Mouse (Mus musculus): ENCODE measurements around the gene Clpb.

The Clpb gene

DNA sequence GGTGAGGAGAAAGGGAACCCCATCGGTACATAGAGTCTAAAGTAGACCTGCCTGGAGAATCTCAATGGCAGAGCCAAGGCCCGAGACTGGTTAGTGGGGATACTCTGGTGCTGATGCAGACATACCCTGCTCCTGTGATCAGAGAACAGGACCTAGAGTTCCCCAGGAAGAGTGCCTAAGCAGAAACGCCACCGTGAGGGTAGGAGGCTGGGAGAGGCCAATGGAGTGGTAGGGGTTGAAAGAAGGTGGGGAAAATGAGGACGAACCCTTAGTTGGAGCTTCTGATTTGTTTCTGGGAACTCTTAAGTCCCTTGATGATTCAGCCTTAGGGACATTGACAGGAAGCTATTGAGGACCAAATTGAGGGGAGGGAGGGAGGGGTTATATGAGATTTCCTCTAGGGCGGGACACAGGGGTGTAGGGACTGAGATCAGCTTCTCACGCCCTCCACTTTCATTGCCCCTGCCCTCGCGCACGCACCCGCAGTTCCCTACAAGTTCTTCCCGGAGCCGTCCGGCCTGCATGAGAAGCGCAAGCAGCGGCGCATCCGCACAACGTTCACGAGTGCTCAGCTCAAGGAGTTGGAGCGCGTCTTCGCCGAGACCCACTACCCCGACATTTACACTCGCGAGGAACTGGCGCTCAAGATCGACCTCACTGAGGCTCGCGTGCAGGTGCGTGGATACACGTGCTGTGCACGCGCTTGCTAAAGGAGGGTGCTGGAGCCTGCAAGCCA is 157.0 kb downstream of the Clpb start:
- DNase-seq (ENCODE audit: low spot score in 2 of 2) = no peak

DNA sequence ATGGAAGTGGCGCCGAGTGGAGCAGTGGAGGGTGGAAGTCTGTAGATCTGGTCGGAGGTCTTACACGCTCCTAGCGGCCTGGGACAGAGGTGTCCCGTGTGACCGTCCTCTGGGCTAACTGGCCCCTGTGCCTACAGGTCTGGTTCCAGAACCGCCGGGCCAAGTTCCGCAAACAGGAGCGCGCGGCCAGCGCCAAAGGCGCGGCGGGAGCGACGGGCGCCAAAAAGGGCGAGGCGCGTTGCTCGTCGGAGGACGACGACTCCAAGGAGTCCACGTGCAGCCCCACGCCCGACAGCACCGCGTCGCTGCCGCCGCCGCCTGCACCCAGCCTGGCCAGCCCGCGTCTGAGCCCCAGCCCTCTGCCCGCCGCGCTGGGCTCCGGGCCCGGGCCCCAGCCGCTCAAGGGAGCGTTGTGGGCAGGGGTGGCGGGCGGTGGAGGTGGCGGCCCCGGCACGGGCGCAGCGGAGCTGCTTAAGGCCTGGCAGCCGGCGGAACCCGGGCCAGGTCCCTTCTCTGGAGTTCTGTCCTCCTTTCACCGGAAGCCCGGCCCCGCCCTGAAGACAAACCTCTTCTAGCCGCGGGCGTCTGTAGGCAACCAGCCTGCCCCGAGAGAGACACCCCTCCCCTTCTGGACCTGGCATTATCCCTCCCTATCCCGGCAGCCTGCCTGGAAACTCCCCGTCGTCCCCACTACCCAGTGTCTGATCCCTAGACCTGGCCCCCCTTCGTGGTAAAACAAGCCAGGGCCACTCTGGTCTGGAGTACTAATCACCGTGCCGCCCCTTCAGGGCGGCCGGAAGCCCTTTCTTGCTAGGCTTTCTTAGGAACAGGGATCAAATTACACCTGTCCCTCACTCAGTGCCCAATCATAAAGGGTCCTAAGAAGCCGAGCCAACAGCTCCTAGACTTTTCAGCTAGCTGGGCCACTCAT is 158.4 kb downstream of the Clpb start:
- DNase-seq (ENCODE audit: low spot score in 2 of 2) = no peak

DNA sequence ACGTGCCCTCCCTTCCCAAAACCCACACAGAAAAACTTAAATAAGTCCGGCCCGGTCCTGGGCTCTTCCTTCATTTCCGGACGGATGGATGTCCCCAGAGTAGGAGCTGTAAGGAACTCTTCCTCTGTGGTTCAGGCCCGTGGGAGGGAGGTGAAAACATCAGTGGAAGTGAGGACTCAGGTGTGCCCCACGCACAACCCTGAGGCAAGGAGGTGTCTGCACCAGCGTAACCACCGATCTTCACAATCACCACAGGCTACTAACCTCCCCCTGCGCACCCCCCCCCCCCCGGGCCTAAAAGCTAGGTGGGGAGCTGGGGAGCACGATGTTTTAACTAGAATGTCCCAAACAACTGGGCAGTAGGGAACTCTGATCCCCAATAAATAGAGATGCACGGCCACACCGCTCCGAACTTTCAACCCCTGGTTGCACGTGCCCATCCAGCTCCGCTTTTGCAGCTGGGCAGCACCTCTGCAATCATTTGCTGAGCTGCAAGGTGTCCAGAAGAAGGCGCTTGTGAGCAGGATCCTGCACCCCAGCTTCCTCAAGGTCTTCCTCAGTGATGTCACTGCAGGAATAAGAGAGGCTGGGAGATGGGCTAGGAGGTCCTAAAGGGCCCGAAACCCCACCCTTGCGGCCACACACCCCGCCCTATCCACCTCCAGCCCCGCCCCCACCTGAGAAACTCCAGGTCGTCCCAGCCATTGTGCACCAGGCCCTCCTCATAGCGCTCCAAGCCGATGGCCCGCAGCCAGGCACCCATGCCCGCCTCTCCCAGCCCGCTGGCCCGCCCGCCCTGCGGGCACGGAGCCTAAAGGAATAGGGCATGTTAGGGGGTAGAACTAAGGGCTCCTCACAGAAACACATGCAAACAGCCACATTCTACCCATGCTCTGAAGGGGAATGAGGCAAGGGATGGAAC is 159.7 kb downstream of the Clpb start:
- no peak for DNase-seq (ENCODE audit: low spot score in 2 of 2)

DNA sequence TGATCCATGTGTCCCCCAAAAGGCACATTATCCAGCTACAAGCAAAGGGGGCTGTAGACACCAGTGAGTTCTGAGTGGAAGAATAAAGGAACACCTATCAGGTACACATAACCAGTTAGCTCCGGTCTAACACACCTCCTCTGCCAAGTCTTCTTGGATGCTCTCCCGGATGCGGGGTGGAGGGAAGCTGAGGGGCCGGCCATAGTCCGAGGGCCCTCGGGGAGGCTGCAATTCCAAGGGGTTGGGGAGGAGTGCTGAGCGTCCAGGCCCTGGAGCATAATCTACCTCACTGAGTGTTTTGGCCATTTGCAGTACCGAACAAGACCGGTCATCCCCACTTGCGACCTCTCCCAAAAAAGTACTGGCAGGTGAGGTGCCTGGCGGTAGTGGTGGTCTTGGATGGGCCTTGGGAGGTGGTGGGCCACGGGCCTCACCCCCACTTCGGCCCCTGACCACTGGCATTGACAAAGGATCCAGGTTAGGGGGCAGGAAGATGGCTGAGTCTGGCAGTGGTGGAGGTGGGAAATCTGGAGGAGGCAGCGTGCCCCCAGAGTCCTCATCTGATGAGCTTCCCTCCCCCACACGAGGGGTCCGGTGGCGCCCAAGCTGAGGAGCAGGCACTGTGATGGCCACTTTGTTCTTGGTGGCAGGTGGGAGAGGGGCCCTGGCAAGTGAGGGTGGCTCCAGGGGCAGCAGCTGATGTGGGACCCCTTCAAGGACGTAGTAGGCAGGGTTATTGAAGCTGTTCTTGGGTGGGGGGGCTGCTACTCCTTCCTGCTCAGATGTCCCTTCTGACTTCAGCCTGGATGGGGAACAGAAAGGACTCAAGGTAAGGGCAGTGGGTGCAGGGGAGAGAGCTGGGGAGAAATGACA is 160.6 kb downstream of the Clpb start:
- DNase-seq (ENCODE audit: low spot score in 2 of 2) = no peak

DNA sequence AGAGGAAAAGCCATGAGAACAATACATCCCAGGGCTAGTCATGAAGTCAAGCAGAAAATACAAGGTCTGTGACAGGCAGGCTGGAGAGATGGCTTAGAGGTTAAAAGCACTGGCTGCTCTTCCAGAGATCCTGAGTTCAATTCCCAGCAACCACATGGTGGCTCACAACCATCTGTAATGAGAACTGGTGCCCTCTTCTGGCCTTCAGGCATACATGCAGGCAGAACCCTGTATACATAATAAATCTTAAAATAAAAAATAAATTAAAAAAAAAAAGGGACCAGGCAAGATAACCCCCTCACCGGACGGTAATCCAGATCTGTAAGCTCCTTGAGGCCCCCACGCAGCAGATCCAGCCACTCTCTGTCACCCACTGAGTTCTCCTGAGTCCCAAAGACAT is 166.9 kb downstream of the Clpb start:
- no peak for DNase-seq (ENCODE audit: low spot score in 2 of 2)

DNA sequence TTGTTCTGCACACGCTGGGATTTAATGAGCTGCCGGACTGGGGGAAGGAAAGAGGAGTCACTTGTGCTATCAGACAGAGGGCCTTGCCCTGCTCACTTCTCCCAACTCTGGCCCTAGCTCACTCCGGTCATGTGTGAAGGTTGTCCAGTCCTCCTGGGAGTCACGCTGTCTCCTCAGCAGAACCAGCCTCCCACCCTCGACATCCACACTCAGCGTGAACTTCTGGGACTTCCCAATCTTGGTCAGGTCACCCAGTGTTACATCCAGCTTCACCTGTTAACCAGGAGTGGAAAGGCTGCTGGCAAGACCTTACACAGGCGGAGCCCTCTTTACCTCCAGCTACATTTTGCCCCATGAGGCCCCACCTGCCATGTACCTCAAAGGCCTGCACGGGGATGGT is 168.0 kb downstream of the Clpb start:
- no peak for DNase-seq (ENCODE audit: low spot score in 2 of 2)

DNA sequence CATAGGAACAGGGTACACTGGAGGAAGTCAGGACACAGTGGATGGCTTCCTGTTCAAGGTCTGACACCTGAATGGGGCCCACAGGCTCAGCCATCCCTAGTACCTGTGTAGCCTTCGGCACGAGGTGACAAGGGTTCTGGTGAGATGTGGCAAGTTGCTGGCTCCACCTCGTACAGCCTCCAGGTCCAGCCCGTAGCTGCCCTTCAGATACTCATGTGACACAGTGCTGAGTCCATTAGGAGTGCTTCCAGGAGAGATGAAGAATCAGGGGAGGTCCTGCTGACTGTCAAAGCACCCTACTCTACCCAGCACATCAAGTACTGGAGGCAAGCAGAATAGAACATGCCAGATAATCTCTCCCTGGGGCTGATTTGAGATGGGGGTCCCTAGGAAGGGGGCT is 168.9 kb downstream of the Clpb start:
- DNase-seq (ENCODE audit: low spot score in 2 of 2) = no peak

DNA sequence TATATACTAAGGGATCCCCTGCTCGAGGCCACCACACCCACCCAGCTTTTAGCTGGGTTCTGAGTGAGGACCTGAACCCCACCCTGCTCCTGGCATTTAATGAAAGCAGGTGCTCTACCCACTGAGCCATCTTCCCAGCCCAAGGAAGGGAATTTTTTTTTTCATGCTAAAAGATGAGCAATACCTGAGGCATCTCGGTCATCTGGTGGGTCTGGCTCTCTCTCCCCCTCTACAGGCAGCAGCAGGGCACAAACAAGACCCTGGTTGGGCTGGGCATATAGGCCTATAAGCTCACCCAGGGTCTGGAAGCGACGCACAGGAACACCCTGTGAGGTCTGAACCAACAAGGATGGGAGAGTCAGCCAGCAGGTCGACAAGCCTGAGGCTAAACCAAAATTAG is 169.9 kb downstream of the Clpb start:
- no peak for DNase-seq (ENCODE audit: low spot score in 2 of 2)

DNA sequence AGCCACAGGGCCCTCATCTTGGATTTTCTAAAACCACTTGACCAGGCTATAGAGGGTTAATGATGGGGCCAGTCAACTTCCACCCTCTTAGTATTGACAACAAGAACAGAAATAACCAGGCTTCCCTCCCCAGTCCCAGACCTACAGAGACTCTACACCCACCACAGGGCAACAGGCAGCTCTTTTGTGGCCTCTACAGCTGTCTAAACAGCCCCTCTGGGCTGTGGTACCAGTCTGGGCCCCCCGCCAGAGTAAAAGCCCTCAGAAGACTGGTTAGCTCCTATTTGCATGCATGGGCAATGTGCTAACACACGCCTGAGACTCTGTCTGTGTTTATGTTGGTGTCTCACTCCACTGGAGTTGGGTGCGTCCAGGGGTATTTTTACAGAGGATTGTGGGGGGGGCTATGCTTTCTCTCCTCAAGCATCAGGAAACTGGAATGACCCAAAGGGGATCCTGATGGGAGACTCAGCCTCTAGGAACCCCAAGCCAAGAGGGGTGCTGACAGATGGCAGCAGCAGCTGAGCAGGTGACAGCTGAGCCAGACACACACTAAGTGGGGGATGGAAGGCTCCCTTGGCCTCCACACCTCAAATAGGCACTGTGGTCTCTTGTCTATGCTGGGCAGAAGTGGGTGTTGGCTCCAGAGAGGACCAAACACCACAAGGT is 170.6 kb downstream of the Clpb start:
- peak in 1 of 2 experiments; percentile 37 for DNase-seq (ENCODE audit: low spot score in 2 of 2)

DNA sequence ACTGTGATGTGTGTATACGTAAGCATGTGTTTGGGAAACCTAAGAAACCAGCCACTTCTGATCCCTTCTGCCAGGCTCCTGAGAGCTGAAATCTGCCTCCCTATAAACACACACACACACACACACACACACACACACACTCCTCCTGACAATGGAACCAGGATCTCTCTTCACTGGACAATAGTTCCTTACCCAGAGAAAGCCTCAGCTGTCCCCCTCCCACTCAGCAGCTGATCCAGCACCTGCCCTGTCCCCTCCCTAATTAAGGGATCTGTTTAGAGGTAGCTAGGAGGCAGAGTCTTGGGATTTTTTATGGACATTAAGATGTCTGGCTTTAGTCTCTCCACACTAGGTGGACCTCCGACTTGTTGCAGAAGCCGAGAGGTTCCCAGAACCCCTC is 171.5 kb downstream of the Clpb start:
- no peak for DNase-seq (ENCODE audit: low spot score in 2 of 2)

DNA sequence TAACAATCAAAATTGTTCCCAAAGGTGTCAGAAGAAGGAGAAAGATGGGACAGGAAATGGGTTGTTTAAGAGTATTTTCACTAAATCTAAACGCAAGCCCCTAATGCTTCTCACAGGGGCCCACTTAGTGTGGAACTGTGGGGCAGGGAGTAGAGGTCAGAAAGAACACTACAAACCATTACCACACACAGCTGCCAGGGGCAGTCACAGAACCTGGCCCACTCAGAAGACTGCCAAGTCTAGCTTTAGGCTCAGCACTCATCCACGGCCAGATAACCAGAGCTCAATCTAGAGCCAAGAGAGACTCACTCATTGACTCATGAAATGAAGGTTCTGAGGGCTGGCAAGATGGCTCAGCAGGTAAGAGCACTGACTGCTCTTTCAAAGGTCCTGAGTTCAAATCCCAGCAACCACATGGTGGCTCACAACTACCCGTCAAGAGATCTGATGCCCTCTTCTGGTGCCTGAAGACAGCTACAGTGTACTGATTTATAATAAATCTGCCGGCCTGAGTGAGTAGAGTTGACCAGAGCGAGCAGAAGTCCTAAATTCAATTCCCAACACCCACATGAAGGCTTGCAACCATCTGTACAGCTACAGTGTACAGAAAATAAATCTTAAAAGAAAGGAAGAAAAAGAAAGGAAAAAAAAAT is 172.2 kb downstream of the Clpb start:
- DNase-seq (ENCODE audit: low spot score in 2 of 2) = no peak

DNA sequence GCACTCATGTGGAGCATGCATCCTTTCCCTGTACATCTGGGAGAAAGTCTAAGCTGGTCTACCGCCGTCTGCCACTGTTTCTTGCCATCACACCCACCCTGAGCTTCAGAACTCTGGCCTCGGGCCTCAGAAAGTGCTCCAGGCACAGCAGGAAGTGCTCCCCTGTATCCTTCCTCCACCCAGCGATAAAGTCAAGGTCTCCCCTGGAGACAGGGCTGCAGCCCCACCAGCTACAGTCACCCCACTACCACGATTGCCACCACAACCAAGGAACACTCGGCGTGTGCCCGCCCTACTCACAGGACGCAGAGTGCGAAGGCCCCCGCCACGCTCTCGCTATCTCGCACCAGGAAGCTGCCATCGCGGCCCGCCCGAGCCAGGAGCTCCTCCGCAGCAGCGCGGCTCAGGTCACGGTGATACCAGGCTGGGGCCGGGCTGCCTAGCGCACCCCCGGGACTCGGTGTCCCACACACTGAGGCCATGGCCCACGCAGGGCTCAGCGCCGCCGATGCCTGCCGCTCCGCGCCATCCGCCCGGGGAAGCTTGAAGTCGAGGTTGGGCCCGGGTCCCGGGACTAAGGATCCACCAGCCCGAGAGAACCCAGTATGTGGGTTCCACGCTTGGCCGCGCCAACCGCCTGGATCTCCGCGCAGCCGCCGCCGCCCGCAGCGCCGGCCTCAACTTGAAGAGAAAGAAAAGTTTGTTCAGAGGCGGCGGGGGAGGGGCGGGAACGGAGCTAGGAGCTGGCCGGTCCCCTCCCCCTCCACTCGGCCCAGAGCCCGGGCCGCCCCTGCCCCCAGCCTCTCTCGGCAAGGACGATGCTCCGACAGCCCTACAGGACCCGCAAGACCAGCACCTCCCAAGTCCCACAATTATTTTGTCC is 173.1 kb downstream of the Clpb start:
- DNase-seq (ENCODE audit: low spot score in 2 of 2) = peak in 1 of 2 experiments; percentile 51

DNA sequence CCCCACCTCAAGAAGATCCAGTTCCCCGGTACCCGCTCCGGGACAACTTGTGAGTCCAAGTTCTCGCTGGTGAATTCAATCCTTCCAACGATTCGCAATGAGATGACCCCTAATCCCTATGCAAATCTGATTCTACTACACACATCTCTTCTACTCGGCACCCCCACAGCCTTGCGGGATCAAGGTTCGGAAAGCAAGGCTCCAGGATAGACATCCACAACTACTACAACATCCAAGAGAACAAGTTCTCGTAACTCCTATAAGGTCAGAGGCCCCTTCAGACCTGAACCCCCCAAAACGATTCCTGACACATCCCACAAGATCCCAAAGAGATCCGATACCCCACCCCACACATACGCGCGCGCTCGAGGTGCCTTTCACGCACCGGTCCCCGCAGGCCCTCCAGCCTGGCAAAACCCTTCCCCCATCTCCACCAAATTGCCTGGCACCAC is 173.7 kb downstream of the Clpb start:
- DNase-seq (ENCODE audit: low spot score in 2 of 2) = no peak

DNA sequence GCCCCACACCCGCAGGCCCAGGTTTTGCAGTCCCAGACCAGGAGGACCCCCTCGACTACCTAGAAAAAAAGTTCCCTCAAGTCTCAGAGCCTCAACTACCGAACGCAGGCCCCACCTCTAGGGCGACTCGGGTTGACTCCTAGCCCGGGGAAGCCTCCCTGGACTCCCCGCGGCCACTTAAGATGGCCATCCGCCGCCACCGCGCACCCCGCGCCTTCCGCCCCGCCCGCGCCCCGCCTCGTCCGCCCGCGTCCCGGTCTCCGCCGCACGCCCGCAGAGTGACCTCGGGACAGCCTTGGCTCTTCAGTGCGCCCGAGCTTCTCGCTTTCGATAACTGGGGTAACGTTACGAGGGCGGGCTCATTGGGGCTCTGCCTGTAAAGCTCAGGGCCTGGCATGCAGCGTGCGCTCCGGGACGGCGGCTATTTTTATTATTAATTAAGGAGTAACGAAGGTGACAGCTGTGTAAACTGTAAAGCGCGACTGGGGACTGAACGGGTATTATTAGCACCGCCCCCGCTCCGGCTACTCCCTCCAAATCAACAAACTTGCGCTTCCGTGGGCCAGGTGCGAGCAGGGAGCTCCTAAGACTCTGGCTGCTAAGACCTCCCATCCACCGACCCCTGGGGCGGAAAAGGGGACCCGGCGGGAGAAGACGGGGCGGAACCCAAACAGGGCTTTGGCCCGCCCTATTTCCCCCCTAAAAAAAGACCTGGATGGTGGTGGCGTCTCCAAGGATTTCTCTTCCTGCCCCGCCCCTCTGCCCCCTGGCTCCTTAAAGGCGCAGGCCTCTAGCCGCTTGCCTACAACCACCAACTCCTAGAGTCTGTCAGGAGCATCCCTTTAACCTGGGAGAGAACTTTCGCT is 174.4 kb downstream of the Clpb start, which contains the start of gene Inppl1:
Gene Inppl1, minus strand, starts transcription at position 624 of the 866 bp plus-strand sequence.
- peak; percentile 54 to 72 for DNase-seq (ENCODE audit: low spot score in 2 of 2)

DNA sequence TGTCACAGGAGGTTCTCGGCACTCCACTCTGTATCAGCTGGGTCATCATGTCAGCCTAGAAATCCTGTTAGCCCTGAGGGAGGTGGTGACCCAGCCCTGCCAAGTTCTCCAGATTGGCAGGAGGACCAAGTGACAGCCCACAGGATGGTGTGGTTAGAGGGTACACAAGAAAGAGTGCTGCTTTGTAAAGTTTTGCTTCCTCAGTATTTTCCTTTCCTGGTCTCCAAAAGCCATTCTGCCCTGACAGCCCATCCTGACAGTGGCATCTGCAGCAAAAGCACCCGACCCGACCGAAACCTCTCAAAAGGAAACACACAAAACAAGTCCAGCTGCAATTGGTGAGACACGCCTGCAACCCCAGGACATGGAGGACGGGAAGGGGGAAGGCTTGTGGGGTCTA is 180.8 kb downstream of the Clpb start:
- no peak for DNase-seq (ENCODE audit: low spot score in 2 of 2)

Measured in frontal cortex, postnatal 10 days (tissue).